Mouse (Mus musculus): Measurements from ENCODE around the gene Sidt1. TPM values are rescaled to one million over a fixed set of nuclear protein-coding genes. Genes with fewer than 3 reads are reported as not detected.

Sidt1 gene
- total RNA-seq, 4 experiments from 2014 or later, result 32.8 to 43.9 (median 39.7) TPM

DNA sequence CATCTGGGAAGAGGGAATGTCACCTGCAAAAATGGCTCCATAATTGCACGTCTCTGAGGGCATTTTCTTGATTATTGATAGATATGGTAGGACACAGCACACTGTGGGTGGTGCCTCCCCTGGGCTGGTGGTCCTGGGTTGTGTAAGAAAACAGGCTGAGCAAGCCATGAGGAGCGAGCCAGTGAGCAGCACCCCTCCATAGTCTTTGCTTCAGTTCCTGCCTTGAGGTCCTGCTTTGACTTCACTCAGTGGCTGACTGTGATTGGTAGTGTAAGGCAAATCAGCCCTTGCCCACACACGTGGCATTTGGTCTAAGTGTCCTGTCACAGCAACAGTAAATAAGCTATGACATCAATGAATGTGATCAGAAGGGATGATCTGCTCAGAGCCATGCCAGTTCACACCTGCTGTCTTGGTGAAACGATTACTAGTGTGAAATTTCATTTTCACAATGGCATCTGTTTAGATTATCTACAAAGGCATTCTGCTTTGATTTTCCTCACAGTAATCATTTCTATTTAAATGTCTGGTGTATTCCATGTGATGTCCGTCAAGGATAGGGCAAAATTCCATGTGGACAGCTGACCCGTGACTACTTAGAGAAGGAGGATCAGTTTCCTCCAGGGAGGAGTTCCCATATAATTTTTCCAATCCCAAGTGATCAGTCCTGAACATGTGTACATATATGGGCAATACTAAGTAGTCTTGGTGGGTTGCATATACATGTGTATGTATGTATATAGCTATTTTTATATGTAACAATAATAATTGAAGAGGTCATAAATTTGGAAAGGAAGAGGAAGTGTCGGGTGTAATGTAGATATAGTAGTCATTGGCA, 79.0 kb downstream of the Sidt1 start:
- no peak for DNase-seq (ENCODE audit: low spot score in 2 of 2)

DNA sequence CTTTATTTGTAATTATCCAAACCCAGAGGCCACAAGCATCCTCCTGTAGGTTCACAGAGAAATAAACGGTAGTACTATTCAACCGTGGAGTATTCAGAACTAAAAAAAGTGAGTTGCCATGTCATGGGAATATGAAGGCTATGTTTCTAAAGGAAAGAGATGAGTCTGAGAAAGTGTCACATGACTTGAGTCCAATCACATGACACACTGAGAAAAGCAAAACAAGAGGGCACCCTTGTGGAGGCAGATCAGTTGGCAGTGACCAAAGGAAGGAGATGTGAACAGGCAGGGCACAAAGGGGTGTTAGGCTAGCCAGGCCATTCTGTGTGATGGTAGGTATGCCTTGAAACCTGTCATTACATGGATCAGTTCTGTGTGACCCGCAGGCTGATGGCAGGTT, 80.3 kb downstream of the Sidt1 start:
- no peak for DNase-seq (ENCODE audit: low spot score in 2 of 2)

DNA sequence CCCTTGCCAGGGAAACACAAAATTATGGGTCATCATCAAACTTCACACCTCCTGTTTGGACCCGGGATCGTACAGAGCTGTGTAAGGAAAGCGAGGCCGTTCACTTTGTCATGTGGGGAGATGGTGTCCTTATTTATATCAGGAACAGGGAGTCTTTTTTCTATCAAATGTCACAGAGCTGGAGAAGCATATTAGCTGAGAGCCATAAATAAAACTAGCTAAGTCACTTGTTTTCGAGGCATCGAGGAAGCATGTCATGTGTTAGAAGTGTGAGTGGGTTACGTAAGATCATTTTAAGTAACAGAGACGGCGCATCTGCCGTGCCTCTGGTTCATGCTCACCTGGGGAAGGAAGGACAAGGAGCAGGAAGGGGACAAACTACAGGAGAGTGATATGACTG, 83.0 kb downstream of the Sidt1 start:
- DNase-seq (ENCODE audit: low spot score in 2 of 2), result no peak

DNA sequence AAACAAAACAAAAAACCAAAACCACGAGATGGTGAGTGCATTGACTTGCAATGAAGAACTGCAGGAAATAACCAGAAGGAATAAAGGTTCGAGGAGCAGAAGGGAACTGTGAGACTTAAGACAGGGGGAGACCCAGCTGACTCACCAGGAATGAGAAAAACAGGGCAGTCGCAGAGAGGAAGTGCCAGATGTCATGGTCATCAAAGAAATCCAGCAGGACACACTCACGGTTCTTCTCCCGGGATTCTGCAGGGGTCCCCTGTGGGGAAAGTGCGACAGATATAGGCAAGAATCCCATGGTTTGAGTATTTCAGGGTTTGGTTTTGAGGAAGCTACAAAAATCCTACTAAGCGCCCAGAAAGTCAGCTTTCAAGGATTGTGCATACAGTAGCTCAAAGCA, 89.7 kb downstream of the Sidt1 start:
- DNase-seq (ENCODE audit: low spot score in 2 of 2), result no peak

DNA sequence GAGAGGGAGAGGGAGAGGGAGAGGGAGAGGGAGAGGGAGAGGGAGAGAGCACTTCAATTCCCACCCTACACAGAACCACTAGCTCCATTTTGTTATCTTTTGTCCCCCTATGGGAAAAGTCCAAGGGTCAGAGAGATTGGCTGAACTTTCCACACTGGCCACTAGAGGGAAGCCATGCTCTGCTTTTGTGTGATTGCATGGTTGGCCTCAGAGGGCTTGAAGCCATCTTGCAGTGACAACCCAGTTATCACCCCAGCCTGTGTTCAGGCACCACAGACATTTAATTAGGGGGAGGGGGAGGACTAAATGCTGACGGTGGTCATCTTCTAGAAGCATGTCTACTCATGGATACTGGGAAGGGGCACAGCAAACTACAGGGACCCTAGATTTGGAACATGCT, 90.4 kb downstream of the Sidt1 start:
- peak in 1 of 2 experiments; percentile 65 for DNase-seq (ENCODE audit: low spot score in 2 of 2)

DNA sequence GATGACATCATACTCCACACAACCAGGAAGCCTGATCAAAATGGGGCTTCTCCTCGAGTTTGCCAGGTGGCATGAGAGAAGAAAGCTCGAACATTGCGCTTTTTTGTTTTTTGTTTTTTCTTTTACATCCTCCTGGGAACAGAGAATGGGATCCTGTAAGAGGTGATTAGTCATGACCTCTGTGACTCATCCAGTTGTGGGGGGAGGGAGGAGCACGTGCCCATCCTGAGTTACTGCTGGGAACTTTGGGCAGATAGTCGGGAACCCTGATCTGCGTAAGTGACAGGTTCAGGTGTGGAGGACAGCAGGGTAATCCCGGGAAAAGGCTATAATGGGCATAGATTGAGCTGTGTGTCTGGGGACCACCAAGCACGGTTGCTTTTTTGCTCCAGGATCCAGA, 92.6 kb downstream of the Sidt1 start:
- DNase-seq (ENCODE audit: low spot score in 2 of 2), result no peak

DNA sequence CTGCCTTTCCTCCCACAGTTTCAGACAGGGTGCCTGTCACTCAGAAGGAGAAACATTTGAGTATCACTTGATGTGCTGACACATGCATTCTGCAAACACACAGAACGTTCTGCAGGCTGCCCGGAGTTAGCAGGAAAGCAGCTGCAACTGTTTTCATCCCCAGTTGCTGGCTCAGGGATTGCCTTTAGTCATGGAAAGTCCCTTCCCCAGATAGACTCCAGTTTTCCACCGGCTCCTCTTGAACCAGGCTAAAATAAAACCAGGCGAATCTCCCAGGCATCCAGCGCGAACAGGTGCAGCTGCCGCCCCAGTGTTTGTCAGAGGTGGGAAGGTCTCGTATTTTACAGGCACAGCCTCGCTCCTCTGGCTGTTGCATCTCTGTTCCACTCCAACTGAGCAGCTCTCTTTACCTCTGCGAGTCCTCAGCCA, 94.1 kb downstream of the Sidt1 start:
- peak in 1 of 2 experiments; percentile 44 for DNase-seq (ENCODE audit: low spot score in 2 of 2)

DNA sequence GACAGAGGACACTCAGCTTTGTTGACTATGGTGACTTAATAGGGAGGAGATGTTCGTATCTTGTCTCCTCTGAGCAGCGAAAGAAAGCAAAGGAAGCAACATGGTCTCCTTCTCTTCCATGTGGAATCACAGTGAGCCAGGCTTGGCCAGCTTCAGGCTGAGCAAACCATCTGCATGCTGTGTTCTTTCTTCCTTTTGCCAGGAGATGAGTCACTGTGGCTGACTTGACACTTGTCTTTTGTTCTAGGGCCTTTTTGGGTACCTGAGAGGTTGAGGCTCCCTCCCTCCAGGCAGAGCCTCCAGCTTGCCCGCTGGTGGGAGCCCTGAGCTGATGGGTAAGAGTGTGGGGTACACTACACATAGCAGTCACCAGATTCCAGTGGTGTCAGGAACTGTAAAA, 95.2 kb downstream of the Sidt1 start:
- no peak for DNase-seq (ENCODE audit: low spot score in 2 of 2)

DNA sequence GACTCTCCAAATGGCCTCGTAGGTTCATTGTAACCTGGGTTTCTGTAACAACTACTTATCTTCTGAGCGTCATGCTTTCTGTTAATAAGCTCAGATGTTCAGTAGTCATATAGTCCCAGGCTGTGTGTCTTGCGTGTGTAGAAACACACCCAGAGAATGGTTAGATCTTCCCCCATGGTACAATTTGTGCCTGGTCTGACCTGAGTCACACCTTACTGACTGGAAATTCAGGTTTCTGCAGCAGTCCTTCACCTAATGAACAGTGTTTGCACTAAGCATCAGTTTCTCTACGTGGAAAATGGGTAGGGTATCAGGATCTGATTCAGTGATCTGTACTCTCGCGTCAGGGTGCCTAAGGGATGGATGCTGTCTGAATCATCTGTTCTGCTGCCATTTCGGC, 100.0 kb downstream of the Sidt1 start:
- no peak for DNase-seq (ENCODE audit: low spot score in 2 of 2)

DNA sequence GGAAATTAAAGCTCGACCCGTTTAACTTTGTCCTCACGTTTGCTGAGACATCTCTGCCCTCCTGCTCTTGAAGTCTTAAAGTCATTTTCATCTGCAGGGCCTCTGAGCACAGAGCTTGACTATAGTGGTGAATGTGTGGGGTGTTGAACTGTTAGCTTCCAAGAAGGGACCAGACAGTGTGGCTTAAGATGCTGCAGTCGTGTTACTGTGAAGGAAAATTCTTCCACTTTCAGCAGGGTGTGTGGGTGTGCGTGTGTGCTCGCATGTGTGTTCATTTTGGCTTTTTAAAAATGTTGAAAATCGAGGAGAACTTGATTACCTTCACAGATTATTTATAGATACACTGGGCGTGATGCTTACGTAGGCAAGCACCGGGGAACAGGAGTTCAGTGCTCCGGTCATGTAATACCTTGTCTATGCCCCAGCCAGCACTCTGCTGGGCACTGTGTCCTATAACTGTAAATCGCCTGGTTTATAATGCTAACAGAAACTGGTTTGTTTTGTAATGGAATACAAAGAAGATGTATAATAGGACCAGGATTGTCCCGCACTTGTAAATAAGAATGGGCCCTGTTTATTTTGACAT, 106.2 kb downstream of the Sidt1 start:
- DNase-seq (ENCODE audit: low spot score in 2 of 2), result no peak

DNA sequence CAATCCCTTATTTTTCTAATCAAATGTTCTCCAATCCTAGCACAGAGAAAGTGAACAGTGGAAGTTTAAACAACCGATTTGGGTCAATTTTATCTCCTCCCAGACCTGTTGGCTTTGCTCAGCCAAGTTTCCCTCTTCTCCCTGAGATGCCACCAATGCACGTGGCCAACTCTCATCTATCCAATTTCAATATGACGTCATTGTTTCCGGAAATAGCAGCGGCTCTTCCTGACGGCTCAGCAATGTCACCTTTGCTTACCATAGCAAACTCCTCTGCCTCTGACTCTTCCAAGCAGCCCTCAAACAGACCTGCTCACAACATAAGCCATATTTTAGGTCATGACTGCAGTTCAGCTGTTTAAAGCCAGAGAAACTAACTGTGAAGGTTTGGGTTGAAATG, 111.5 kb downstream of the Sidt1 start:
- DNase-seq (ENCODE audit: low spot score in 2 of 2), result no peak

DNA sequence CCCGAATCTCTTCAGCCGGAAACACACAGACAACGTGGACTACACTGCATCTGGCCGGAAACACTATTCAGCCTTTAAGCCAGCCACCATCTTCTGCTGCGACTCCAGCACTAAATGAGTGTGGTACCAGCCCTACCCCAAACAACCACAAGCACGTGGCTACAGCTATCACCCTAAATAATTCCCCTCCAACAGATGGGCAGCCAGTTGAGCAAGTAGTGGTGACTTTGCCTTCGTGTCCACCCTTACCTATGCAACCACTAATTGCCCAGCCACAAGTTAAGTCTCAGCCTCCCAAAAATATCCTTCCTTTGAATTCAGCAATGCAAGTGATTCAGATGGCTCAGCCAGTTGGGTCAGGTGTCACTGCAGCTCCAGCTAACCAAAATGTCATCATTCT, 116.6 kb downstream of the Sidt1 start:
- DNase-seq (ENCODE audit: low spot score in 2 of 2), result no peak

DNA sequence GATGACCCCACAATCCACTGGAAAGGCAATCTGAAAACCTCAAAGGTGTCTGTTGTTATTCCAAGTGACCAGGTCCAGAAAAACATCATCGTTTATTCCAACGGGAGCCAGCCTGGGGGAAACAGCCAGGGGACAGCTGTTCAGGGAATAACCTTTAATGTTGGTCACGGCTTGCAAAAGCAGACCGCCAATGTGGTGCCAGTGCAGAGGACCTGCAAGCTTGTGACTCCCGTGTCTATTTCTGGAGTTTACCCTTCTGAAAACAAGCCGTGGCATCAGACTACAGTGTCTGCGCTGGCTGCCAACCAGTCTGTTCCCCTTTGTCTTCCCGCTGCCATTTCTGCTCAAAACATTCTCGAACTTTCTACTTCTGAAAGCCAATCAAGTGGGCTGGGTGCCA, 117.5 kb downstream of the Sidt1 start:
- no peak for DNase-seq (ENCODE audit: low spot score in 2 of 2)

DNA sequence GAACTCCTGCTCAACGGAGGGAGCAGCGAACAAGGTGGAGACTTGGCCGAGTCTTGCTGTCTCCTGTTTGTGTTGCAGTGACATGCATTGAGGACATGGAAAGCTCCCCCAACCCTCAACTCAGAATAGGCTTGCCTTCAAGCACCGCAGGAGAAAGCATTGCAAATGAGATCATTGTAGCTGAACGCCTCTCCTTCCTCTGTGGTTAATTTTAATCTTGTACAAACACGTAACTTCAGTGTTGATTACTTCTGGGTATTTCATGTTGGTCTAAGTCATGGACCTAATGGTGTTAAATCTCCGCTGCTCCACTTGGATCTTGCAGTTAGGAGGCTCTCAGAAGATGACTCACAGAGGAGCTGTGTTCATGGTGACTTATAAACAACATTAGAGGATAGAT, 120.3 kb downstream of the Sidt1 start:
- DNase-seq (ENCODE audit: low spot score in 2 of 2), result no peak

DNA sequence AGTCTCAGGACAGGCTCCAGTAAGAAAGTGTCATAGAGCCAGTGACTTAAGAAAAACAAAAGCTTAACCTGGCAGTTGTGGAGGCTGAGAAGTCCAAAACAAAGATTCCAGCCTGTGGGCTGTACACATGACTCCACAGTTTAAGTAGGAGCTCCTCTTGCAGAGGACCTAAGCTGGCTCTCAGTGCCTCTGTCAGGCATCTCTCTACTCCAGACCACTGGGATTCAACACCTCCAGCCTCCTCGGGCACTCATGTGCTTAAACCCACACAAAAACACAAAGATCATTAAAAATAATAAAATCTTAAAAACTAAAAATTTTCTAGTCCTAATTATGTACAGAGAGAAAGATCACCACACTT, 122.0 kb downstream of the Sidt1 start:
- no peak for DNase-seq (ENCODE audit: low spot score in 2 of 2)

DNA sequence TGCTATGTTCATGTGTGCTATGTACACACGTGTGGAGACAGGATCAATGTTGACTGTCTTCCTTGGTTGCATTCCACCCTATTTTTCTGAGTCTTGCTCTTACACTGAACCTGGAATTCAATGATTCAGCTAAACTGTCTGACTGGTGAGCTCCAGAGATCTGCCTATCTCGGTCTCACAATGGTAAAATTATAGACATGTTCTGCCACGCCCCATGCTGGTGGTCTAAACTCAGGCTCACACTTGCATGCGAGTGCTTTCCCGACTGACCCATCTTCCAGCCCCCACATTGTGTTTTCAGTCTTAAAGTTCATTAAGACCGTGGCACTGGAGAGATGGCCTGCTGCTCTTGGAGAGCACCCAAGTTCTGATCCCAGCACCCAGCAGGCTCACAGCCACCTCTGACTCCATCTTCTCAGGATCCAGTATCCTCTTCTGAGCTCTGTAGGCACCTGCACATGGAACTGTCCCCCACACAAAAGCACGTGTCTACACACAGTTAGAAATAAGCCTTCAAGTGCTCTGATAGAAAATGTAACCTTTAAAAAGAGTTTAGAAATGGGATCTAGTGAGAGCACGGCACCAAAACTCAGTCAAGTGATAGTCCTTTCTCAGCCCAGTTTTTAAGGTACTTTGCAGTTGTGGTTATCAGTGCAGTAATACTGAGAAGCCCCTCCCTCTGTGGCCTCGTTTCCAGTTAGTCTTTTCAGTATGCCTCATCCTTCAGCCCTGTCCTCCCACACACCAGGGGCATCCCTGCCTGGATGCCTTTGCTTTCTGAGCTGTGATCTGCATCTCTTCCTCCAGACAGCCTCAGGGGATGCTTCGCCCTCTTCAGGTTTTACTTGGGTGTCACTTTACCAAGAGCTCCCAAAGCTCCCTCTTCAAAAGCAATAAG, 122.6 kb downstream of the Sidt1 start:
- no peak for DNase-seq (ENCODE audit: low spot score in 2 of 2)

DNA sequence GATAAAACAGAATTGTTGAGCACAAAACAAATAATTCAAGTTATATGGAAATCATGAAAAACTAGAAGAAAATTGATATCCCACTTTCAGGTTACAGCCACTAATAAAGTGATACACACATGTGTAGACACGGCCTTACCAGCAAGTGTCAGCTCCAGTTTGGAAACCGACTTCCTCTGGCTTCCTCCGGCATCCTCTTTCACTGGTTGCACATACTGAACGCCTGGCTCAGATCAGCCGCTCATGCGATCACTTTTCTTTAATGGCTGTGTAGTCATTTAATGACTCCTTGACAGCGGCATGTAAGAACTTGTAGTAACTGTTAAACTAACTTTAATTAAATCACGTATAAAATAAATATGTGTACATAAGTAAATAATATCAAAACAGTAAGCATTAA, 127.0 kb downstream of the Sidt1 start:
- no peak for DNase-seq (ENCODE audit: low spot score in 2 of 2)

DNA sequence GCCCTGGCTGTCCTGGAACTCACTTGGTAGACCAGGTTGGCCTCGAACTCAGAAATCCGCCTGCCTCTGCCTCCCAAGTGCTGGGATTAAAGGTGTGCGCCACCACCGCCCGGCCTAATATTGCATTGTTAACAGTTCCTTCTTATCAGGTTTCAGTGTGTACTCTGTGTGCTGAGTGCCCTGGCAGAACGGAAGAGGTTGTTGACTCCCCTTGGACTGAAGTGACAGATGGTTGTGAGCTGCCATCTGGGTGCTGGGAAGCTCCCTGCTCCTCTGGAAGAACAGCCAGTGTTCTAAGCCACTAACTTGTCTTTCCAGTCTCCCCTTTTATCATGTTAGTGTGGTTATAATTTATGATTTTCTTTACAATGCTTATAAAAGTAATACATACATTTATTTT, 128.7 kb downstream of the Sidt1 start:
- DNase-seq (ENCODE audit: low spot score in 2 of 2), result peak; percentile 46 to 69

DNA sequence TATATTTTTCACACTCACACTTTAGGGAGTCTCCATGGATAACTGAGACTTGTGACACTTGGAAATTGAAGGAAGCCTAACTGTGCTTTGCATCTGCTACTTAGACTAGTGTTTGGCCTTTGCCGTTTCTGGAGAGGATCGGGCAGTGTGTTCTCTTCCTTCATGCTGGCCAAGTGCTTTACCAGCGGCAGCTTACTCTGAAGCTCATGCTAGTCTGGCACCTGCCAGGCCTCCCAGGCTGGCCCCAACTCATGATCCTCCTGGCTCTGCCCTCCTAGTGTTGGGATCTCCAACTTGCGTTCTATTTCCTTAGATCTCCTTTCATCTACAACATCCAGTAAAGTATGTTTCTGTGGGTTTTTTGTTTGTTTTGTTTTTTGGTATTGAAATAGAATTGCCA, 132.8 kb downstream of the Sidt1 start:
- DNase-seq (ENCODE audit: low spot score in 2 of 2), result no peak

DNA sequence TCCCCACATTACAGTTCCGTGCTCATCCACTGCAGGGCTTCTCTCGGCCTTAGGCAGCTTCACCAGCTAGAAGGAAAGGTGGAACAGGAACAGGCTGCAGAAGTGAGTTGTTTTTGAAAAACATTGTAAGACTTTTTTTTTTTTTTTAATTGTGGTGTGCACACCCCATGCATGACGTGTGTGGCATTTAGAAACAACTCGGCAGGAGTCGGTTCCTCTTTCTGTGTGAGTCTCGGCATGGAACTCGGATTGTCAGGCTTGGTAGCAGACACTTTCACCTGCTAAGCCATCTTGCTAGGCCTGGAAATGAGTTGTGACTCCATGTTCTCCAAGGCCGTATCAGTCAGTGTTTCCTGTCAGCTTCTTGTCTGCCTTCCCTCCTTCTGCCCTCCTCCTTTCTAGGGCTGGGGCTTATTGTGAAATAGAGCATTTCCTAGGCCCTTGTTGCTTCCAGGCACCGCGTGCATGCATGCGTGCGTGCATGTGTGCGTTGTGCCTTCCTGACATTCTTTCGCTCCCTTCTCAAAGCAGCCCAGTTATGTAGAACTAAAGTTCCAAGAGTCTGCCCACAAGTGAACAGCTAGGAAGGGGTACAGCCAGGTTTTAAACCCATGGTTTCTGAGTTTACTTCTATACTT, 133.8 kb downstream of the Sidt1 start:
- DNase-seq (ENCODE audit: low spot score in 2 of 2), result no peak

DNA sequence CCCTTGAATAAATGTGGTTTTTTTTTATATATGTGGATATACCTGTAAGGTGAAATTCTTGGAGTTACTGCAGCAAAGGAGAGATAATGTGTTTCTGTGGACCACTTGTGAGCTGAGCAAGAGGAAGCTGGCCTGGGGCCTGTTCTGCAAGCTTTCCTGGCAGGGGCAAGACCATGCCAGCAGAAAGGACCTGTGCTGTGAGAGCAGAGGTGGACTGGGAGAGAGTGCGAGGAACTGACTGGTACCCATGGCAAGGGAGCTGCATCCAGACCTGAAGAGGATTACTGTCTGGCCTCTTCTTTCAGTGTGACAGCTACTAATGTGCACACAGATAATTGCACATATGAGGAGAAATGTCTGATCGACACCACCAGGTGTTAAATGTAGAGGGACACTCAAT, 142.0 kb downstream of the Sidt1 start:
- DNase-seq (ENCODE audit: low spot score in 2 of 2), result no peak

Measured in layer of hippocampus, adult 8-10 months (tissue).